21 mouse cellular contexts compared by ENCODE assay signal in the genomic region with DNA sequence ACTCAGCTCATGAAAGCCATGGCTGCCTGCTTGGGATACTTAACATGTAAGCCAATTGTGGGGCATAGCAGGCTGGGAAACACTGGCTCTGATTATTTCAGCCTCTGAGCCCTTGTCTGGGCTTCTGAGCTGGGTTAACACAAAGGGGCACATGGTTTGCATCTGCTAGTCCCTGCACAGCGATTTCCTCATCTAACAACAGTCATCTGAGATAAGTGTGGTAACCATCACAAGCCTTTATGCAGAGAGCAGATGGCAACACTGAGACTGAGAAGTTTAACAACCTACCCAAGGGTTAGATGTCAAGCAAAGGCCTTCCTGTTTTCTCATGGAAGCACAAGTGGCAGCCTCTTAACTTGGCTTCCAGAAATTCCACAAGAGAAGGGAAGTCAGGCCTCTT. TPM values are rescaled to one million over a fixed set of nuclear protein-coding genes. Genes with fewer than 3 reads are reported as not detected.
DNase-seq lines count a peak whose midpoint lies in the region; ATAC-seq and TF ChIP-seq lines count a peak whose summit lies in the region.
"Had no signal": no experiment of that assay in that cellular context is flagged by ENCODE, and none has a peak within 500 bp of the region (broad histone marks: within the 10 kb centered on the region; RNA-seq: fewer than 3 reads in every experiment).

No protein-coding gene starts in this region.

- no peak overlapping the region for H3K4me2 ChIP-seq in heart, embryonic 12.5 days
- H3K4me2 ChIP-seq: embryonic facial prominence, embryonic 15.5 days; kidney, embryonic 15.5 days; lung, embryonic 15.5 days; stomach, embryonic 15.5 days had no signal

- 0 out of 2 replicates have a peak, but pooled peaks have one; percentile 33 for ATAC-seq in heart, embryonic 12.5 days (ENCODE audit: insufficient number of reproducible peaks, low FRiP score)
- ATAC-seq: CD4-positive, CD25-positive, alpha-beta regulatory T cell, adult 4 months; forebrain, embryonic 14.5 days had no signal

- H3K27ac ChIP-seq in heart, embryonic 12.5 days (ENCODE audit: poor library complexity, severe bottlenecking), result peak overlapping the region; percentile 48
- peak overlapping the region; percentile 56; the same call in 1 of the 2 replicates for H3K27ac ChIP-seq in embryonic fibroblast, embryonic 13.5 days (ENCODE audit: insufficient read depth, low read length)
- H3K27ac ChIP-seq: embryonic facial prominence, embryonic 15.5 days; kidney, embryonic 15.5 days; lung, embryonic 15.5 days; midbrain, embryonic 10.5 days; stomach, embryonic 15.5 days had no signal

- no peaks in the 10 kb centered on the region for H3K27me3 ChIP-seq in heart, embryonic 12.5 days (replicated peaks)
- H3K27me3 ChIP-seq: embryonic facial prominence, embryonic 15.5 days; kidney, embryonic 15.5 days; lung, embryonic 15.5 days; stomach, embryonic 15.5 days had no signal

- H3K36me3 ChIP-seq in heart, embryonic 12.5 days, result no peaks in the 10 kb centered on the region
- H3K36me3 ChIP-seq: embryonic facial prominence, embryonic 15.5 days; kidney, embryonic 15.5 days; lung, embryonic 15.5 days; midbrain, embryonic 10.5 days; stomach, embryonic 15.5 days had no signal

- TF ChIP-seq CTCF in embryonic fibroblast, embryonic 13.5 days (IDR thresholded peaks at IDR 0.05; ENCODE audit: borderline replicate concordance, insufficient read depth, low read length), result no peak

- no peak for TF ChIP-seq POLR2A in embryonic fibroblast, embryonic 13.5 days (IDR thresholded peaks at IDR 0.05; ENCODE audit: low read depth, low read length)

- no peak overlapping the region for H3K9ac ChIP-seq in heart, embryonic 12.5 days
- H3K9ac ChIP-seq: embryonic facial prominence, embryonic 15.5 days; kidney, embryonic 15.5 days; lung, embryonic 15.5 days; stomach, embryonic 15.5 days had no signal

- H3K4me1 ChIP-seq in heart, embryonic 12.5 days (replicated peaks), result peaks cover 48% of the 10 kb centered on the region
- peaks cover 29% of the 10 kb centered on the region for H3K4me1 ChIP-seq in embryonic fibroblast, embryonic 13.5 days (ENCODE audit: control insufficient read depth, insufficient read depth, low read length)
- H3K4me1 ChIP-seq: kidney, embryonic 15.5 days; lung, embryonic 15.5 days had no signal

- no peak overlapping the region for H3K4me3 ChIP-seq in heart, embryonic 12.5 days
- H3K4me3 ChIP-seq in embryonic fibroblast, embryonic 13.5 days (ENCODE audit: insufficient read depth, low read length), result no peak overlapping the region
- H3K4me3 ChIP-seq: embryonic facial prominence, embryonic 15.5 days; kidney, embryonic 15.5 days; lung, embryonic 15.5 days; midbrain, embryonic 10.5 days; myocyte; stomach, embryonic 15.5 days had no signal

- WGBS in heart, embryonic 12.5 days, result 21% methylated on average over 1 of the region's 1 CpGs

- no peak for DNase-seq in heart, adult 18-20 months
- peak; percentile 46 for DNase-seq in 3T3-L1 (ENCODE audit: low read depth, low spot score)
- DNase-seq in NIH3T3 (ENCODE audit: low read depth), result peak; percentile 54
- no peak for DNase-seq in spleen, adult 12 weeks (ENCODE audit: low spot score)
- no peak for DNase-seq in left cerebral cortex, adult 11 months (ENCODE audit: low spot score)
- no peak for DNase-seq in frontal cortex, postnatal 14 days (ENCODE audit: low spot score in 2 of 2)
- DNase-seq: adrenal gland, postnatal 14 days; cerebellum, postnatal 14 days; right cerebral cortex, adult 18-20 months; spleen, adult 18-20 months; thymus, postnatal 14 days had no signal

- no peaks in the 10 kb centered on the region for H3K9me3 ChIP-seq in heart, embryonic 12.5 days (replicated peaks)
- H3K9me3 ChIP-seq: embryonic facial prominence, embryonic 15.5 days; kidney, embryonic 15.5 days; lung, embryonic 15.5 days; midbrain, embryonic 10.5 days; stomach, embryonic 15.5 days had no signal

RNA-seq across cellular contexts. Expression of gene Cd44, which starts 25.3 kb away (rescaled TPM):
- polyA plus RNA-seq in heart, embryonic 12.5 days (2016; fragmentation: Nextera tagmentation; extraction: Ambion mirVana), result 29.9 and 30.2 TPM in 2 replicates
- total RNA-seq in heart, adult 18-20 months (2021), result 1 to 10 TPM; 8.9 to 9.8 TPM
- 255 and 594 TPM in 2 replicates for polyA plus RNA-seq in embryonic fibroblast, embryonic 13.5 days (2011; ENCODE audit: insufficient read length, low read depth, missing spikeins)

Comparison
In these comparisons a context has a peak if more than half of its experiments do, and no peak if none do; other contexts are left out.
1. DNase-seq: peak in 3T3-L1 (single experiment) and NIH3T3 (single experiment); none in heart, adult 18-20 months (0 of 2), spleen, adult 12 weeks (single experiment), left cerebral cortex, adult 11 months (single experiment) and frontal cortex, postnatal 14 days (0 of 2).